Mouse (Mus musculus) layer of hippocampus, adult 18-20 months (tissue): Measurements from ENCODE around the gene Rpl41. TPM values are rescaled to one million over a fixed set of nuclear protein-coding genes. Genes with fewer than 3 reads are reported as not detected.

Experiments
- DNase-seq, 2 experiments: peaks; one replicate each; pipeline ENCODE4 v3.0.0; 2022; ENCODE audit warnings: low spot score in 2 of 2
- long read RNA-seq: library from polyadenylated mRNA; stranded (forward); transcript quantifications from one replicate; pipeline ENCODE4 v2.0.0, GENCODE M21; 2021
- total RNA-seq, 2 experiments: library from RNA; stranded (reverse); gene quantifications; 2 replicates each; pipeline ENCODE4 v1.2.3; 2021

The Rpl41 gene
- 1,000 to 10,000 TPM; 1,532 to 1,582 TPM for total RNA-seq
- long read RNA-seq, transcript Rpl41-206 (3 exons, 544 nt), result minor isoform, 32 of 391 reads
- long read RNA-seq, transcript Rpl41-201 (4 exons, 582 nt), result major isoform, 350 of 391 reads
- long read RNA-seq, partial matches to known transcripts, result 4 of 391 reads
- long read RNA-seq, other reads (novel, unspliced or antisense), result 1 of 391 reads

- peak; percentile 89 to 96 for DNase-seq
Observed at GRCm38 (mm10) chr10:128548947-128549681, at the start of gene Rpl41. Gene Rpl41, minus strand, starts transcription at chr10:128549305.

GRCm38 (mm10) chr10:128598476-128598875 is 49.4 kb upstream of the Rpl41 start:
- DNase-seq, result no peak

GRCm38 (mm10) chr10:128592797-128593196 is 43.7 kb upstream of the Rpl41 start:
- DNase-seq, result no peak

- no peak for DNase-seq
Observed at GRCm38 (mm10) chr10:128591436-128591835, 42.3 kb upstream of the Rpl41 start.

- DNase-seq, result peak in 1 of 2 experiments; percentile 35
Observed at GRCm38 (mm10) chr10:128590193-128590690, 41.1 kb upstream of the Rpl41 start.

GRCm38 (mm10) chr10:128589464-128590192 is 40.5 kb upstream of the Rpl41 start, which contains the start of gene Erbb3:
Gene Erbb3, minus strand, starts transcription at chr10:128589652.
- peak in 1 of 2 experiments; percentile 25 for DNase-seq

GRCm38 (mm10) chr10:128588775-128589463 is 39.8 kb upstream of the Rpl41 start:
- no peak for DNase-seq

GRCm38 (mm10) chr10:128588136-128588535 is 39.0 kb upstream of the Rpl41 start:
- no peak for DNase-seq

GRCm38 (mm10) chr10:128587697-128588096 is 38.6 kb upstream of the Rpl41 start:
- DNase-seq, result no peak

- DNase-seq, result no peak
Observed at GRCm38 (mm10) chr10:128587120-128587519, 38.0 kb upstream of the Rpl41 start.

GRCm38 (mm10) chr10:128586546-128586945 is 37.4 kb upstream of the Rpl41 start:
- DNase-seq, result peak in 1 of 2 experiments; percentile 26

- no peak for DNase-seq
Observed at GRCm38 (mm10) chr10:128584386-128584785, 35.3 kb upstream of the Rpl41 start.

GRCm38 (mm10) chr10:128583644-128584043 is 34.5 kb upstream of the Rpl41 start:
- DNase-seq, result peak in 1 of 2 experiments; percentile 36

- no peak for DNase-seq
Observed at GRCm38 (mm10) chr10:128579731-128580130, 30.6 kb upstream of the Rpl41 start.

GRCm38 (mm10) chr10:128579298-128579697 is 30.2 kb upstream of the Rpl41 start:
- no peak for DNase-seq

GRCm38 (mm10) chr10:128578330-128578729 is 29.2 kb upstream of the Rpl41 start:
- DNase-seq, result no peak

GRCm38 (mm10) chr10:128575063-128575462 is 26.0 kb upstream of the Rpl41 start:
- no peak for DNase-seq

GRCm38 (mm10) chr10:128565788-128566531 is 16.9 kb upstream of the Rpl41 start, which contains the start of gene Pa2g4:
Gene Pa2g4, minus strand, starts transcription at chr10:128565987.
- DNase-seq, result peak; percentile 99 to 100

GRCm38 (mm10) chr10:128565206-128565787 is 16.2 kb upstream of the Rpl41 start:
- no peak for DNase-seq

GRCm38 (mm10) chr10:128563544-128563943 is 14.4 kb upstream of the Rpl41 start:
- no peak for DNase-seq
